27 mouse cellular contexts compared by ENCODE assay signal in genomic region chr17:43477621-43478020, GRCm38 (mm10). TPM values are rescaled to one million over a fixed set of nuclear protein-coding genes. Genes with fewer than 3 reads are reported as not detected.
DNase-seq lines count a peak whose midpoint lies in the region; ATAC-seq and TF ChIP-seq lines count a peak whose summit lies in the region.
"Had no signal": no experiment of that assay in that cellular context is flagged by ENCODE, and none has a peak within 500 bp of the region (broad histone marks: within the 10 kb centered on the region; RNA-seq: fewer than 3 reads in every experiment).

No protein-coding gene starts in this region.

- H3K79me2 ChIP-seq in liver, adult 2 months (ENCODE audit: control insufficient read depth, insufficient read depth, low read length): no peaks in the 10 kb centered on the region

- ATAC-seq in liver, embryonic 12.5 days: no peak
- ATAC-seq in hindbrain, postnatal 0 days: no peak
- ATAC-seq: CD4-positive, CD25-positive, alpha-beta regulatory T cell, adult 4 months; forebrain, embryonic 14.5 days; forebrain, embryonic 16.5 days had no signal

- no peak overlapping the region for H3K27ac ChIP-seq in liver, adult 2 months (replicated peaks; ENCODE audit: insufficient read depth, low read depth, low read length)
- H3K27ac ChIP-seq in liver, embryonic 12.5 days: no peak overlapping the region
- no peak overlapping the region for H3K27ac ChIP-seq in hindbrain, postnatal 0 days
- H3K27ac ChIP-seq: embryonic facial prominence, embryonic 13.5 days; embryonic facial prominence, embryonic 15.5 days; forebrain, embryonic 10.5 days; forebrain, embryonic 12.5 days had no signal

- no peaks in the 10 kb centered on the region for H3K9me3 ChIP-seq in liver, embryonic 12.5 days (replicated peaks)
- H3K9me3 ChIP-seq in hindbrain, postnatal 0 days (ENCODE audit: low read length): no peaks in the 10 kb centered on the region
- H3K9me3 ChIP-seq: embryonic facial prominence, embryonic 13.5 days; embryonic facial prominence, embryonic 15.5 days; forebrain, embryonic 10.5 days; forebrain, embryonic 12.5 days had no signal

- peak; percentile 10 for DNase-seq in liver, adult 2 months (ENCODE audit: extremely low read depth, low read depth, low spot score)
- DNase-seq in NIH3T3 (ENCODE audit: low read depth): peak; percentile 52
- no peak for DNase-seq in kidney, adult 11 months
- no peak for DNase-seq in hindbrain, postnatal 0 days (ENCODE audit: low spot score)
- DNase-seq: adrenal gland, adult 2 months; adrenal gland, postnatal 10 days; adrenal gland, postnatal 25 days; cerebellum, adult 11 months; cerebellum, adult 18-20 months; cerebellum, adult 8-10 months; cerebellum, adult 9-11 months; cerebellum, postnatal 14 days; cerebellum, postnatal 36 days; embryo, embryonic 11 days had no signal

- H3K4me2 ChIP-seq in liver, embryonic 12.5 days: no peak overlapping the region
- H3K4me2 ChIP-seq in hindbrain, postnatal 0 days (ENCODE audit: low read depth, low read length): no peak overlapping the region
- H3K4me2 ChIP-seq: embryonic facial prominence, embryonic 13.5 days; embryonic facial prominence, embryonic 15.5 days; forebrain, embryonic 12.5 days had no signal

- no peak for TF ChIP-seq POLR2A in liver, adult 2 months (IDR thresholded peaks at IDR 0.05; ENCODE audit: extremely low read depth, insufficient read depth, low read length)

- TF ChIP-seq CTCF in liver, adult 2 months (IDR thresholded peaks at IDR 0.05; ENCODE audit: low read depth, low read length): no peak
- TF ChIP-seq CTCF in hindbrain, postnatal 0 days (IDR thresholded peaks at IDR 0.05; ENCODE audit: low read depth): no peak

- H3K4me3 ChIP-seq in liver, adult 2 months (ENCODE audit: insufficient read depth, low read depth, low read length): no peak overlapping the region
- H3K4me3 ChIP-seq in liver, embryonic 12.5 days: no peak overlapping the region
- no peak overlapping the region for H3K4me3 ChIP-seq in hindbrain, postnatal 0 days (ENCODE audit: low read length)
- H3K4me3 ChIP-seq: embryonic facial prominence, embryonic 13.5 days; embryonic facial prominence, embryonic 15.5 days; erythroblast, embryonic 14.5 days; forebrain, embryonic 10.5 days; forebrain, embryonic 12.5 days had no signal

- H3K4me1 ChIP-seq in liver, adult 2 months (ENCODE audit: control insufficient read depth, insufficient read depth, low read length): no peaks in the 10 kb centered on the region
- no peaks in the 10 kb centered on the region for H3K4me1 ChIP-seq in liver, embryonic 12.5 days
- no peaks in the 10 kb centered on the region for H3K4me1 ChIP-seq in hindbrain, postnatal 0 days (ENCODE audit: insufficient read depth, low read length)
- H3K4me1 ChIP-seq: embryonic facial prominence, embryonic 13.5 days; embryonic facial prominence, embryonic 15.5 days; forebrain, embryonic 10.5 days; forebrain, embryonic 12.5 days had no signal

- no peaks in the 10 kb centered on the region for H3K27me3 ChIP-seq in liver, adult 2 months (ENCODE audit: control insufficient read depth, insufficient read depth, low read length)
- H3K27me3 ChIP-seq in liver, embryonic 12.5 days (replicated peaks): no peaks in the 10 kb centered on the region
- no peaks in the 10 kb centered on the region for H3K27me3 ChIP-seq in hindbrain, postnatal 0 days (ENCODE audit: insufficient read depth, low read length)
- H3K27me3 ChIP-seq: CH12.LX; embryonic facial prominence, embryonic 13.5 days; embryonic facial prominence, embryonic 15.5 days; forebrain, embryonic 12.5 days had no signal

- no peak overlapping the region for H3K9ac ChIP-seq in liver, adult 2 months (ENCODE audit: low read depth, low read length)
- no peak overlapping the region for H3K9ac ChIP-seq in liver, embryonic 12.5 days
- H3K9ac ChIP-seq in hindbrain, postnatal 0 days (replicated peaks; ENCODE audit: low read length): no peak overlapping the region
- H3K9ac ChIP-seq: embryonic facial prominence, embryonic 13.5 days; embryonic facial prominence, embryonic 15.5 days; forebrain, embryonic 12.5 days had no signal

- no peaks in the 10 kb centered on the region for H3K36me3 ChIP-seq in liver, adult 2 months (ENCODE audit: control insufficient read depth, insufficient read depth, low read length)
- no peaks in the 10 kb centered on the region for H3K36me3 ChIP-seq in liver, embryonic 12.5 days
- no peaks in the 10 kb centered on the region for H3K36me3 ChIP-seq in hindbrain, postnatal 0 days (ENCODE audit: insufficient read depth, low read length)
- H3K36me3 ChIP-seq: embryonic facial prominence, embryonic 13.5 days; embryonic facial prominence, embryonic 15.5 days; forebrain, embryonic 10.5 days; forebrain, embryonic 12.5 days; G1E had no signal

RNA-seq across cellular contexts. Expression of gene Mep1a, which starts 25.0 kb away (rescaled TPM):
- total RNA-seq in liver, adult 2 months (2014; rRNA removed): 0.07 TPM in 1 of 2 replicates, not detected in the other
- 0.05 and 0.07 TPM in 2 replicates for polyA plus RNA-seq in liver, adult 2 months (2012; rRNA removed)
- not detected in 2 replicates for polyA plus RNA-seq in liver, embryonic 12.5 days (2016; fragmentation: Nextera tagmentation; extraction: Ambion mirVana)
- 0.43 TPM in 1 of 2 replicates, not detected in the other for total RNA-seq in hindbrain, postnatal 0 days (2014; rRNA removed)
- polyA plus RNA-seq in hindbrain, postnatal 0 days (2015; fragmentation: Nextera tagmentation; extraction: Ambion mirVana): 0.13 and 0.15 TPM in 2 replicates
- total RNA-seq: adrenal gland, postnatal 25 days; CH12.LX; common myeloid progenitor, adult 5-6 weeks; G1E had no signal
- polyA plus RNA-seq: adrenal gland, adult 2 months; CD4-positive, CD25-positive, alpha-beta regulatory T cell, adult 4 months; embryonic facial prominence, embryonic 11.5 days; erythroblast, embryonic 14.5 days; forebrain, embryonic 10.5 days; forebrain, embryonic 12.5 days; forebrain, embryonic 14.5 days; forebrain, embryonic 16.5 days; G1E had no signal

Comparison
In these comparisons a context has a peak if more than half of its experiments do, and no peak if none do; other contexts are left out.
1. DNase-seq: peak in liver, adult 2 months (single experiment) and NIH3T3 (single experiment); none in kidney, adult 11 months (single experiment) and hindbrain, postnatal 0 days (single experiment).